Mouse (Mus musculus) regulatory T cell (primary cell): Measurements from ENCODE around the gene St6galnac6.

Experiments used
- in situ Hi-C: fragments of 300-600 bp; cut with MboI, MseI; formaldehyde crosslinking; loops from one replicate; pipeline ENCODE4 v1.15.1; 2025; ENCODE audit warnings: high pct_unique_total_duplicates

St6galnac6 gene

DNA sequence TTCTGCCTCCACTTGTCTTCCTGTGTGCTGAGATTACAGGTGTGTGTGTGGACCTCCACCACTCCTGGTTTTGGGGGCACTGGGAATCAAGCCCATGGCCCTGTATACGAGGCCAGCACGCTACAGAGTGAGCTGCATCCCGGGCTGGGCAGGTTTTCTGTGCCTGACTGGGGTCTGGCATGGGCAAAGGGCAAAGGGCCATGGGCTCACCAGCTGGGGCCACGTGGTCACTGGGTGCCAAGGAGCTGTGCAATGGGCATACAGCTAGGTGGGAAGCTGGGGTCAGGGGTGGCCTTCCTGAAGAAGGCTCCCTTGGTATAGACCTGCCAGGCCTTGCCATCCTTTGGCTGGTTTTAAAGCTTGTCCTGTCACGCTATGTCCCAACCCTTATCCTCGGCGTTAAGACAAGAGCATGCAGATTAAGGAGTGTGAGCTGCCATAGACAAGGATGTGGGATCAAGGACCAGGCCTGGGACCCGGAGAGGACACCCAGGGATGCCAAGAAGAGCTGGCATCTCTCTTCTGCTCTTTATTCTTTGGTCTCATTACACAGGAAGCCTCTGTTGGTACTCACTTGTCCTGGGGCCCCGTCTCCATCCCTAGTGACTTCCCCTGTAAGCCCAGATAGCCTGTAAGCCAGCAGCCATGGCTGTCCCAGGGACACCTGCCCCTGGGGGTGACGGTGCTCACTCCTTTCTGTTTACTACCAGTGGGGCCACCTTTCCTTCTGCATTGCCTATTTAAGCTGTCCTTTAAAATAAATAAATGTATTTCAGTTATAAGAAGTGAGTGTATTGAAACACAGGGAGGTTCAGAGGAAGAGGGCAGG is 35.0 kb downstream of the St6galnac6 start:
- in situ Hi-C loops, result loop anchor here (5.0 kb wide), 1 partner anchor 38 kb away; no protein-coding TSS in a partner anchor

DNA sequence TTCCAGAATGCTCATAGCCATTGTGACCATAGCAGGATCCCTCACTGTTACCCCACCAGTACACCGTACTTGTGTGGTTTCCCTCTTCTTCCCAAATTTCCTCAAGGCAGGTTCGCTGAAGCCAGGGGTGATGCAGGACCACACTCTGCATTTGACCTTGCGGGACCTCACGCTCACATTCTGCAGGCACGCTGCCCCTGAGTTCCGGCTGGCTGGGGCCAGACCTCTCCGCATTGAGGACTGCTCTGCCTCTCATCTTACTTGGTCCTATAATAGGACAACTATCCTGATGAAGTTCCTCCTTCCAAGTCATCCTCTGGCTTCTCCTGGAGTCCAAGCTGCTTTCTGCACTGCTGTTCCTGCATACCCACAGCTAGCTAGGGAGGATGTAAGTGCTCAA is 37.1 kb downstream of the St6galnac6 start:
- in situ Hi-C loops, result no loop called here

DNA sequence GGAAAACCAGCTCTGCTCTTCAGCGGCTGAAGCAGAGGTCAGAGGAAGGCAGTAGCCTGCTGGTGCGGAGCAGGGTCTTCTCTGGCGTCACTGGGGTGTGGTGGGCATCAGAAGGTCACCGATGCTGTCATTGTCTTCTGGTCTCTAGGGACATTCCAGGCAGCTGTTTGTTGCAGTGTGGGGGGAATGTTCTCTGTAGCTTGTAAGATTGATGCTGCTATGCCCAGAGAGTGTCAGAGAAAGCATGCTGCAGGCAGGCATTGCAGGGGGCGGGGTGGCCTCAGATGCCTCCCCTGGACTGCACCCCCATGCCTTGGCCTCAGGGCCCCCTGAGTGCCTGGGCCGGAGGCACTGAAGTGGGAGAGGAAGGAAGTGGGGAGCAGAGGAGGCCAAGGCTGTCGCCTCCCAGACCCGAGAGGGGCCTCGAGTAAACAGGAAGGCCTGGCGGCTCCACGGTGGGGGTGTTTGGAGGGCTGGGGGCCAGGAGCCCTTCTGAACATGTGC is 38.3 kb downstream of the St6galnac6 start:
- in situ Hi-C loops, result no loop called here

DNA sequence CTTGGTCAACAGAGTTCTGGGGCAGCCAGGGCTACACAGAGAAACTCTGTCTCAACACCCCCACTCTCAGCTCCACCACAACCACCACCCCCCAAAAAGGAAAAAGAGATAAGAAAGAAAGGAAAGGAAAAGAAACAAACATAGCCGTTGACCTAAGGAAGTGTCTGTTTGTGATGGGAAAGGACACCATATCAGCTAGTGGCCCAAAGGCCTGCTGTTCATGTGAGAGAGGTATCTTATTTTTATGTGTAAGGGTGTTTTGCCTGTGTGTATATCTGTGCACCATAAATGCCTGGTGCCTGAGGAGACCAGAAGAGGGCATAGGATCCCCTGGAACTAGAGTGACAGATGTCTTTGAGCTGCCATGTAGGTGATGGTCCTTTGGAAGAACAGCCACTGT is 40.1 kb downstream of the St6galnac6 start:
- in situ Hi-C loops, result no loop called here

DNA sequence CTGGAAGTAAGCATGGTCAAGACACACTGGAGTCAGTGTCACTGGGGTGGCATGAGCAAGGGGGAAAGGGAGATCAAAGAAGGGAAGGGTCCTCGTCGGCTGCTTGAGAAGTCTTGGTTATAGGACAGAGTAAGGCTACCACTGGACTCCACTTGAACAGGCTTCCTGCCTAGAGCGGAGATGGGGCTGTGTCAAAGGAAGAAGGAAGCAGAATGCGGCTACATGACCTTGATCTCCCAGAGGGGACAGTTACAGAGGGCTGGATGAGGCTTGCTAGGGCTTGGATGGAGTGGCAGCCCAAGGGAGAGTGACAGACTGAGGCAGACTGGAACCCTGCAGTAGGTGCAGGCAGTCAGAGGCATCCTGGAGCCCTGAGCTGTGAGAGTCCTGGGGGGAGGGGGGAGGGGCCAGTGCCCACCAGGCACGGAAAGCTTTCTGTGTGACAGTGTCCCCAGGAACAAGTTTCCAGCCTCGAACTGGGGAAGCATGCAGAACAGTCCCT is 41.1 kb downstream of the St6galnac6 start:
- in situ Hi-C loops, result no loop called here

DNA sequence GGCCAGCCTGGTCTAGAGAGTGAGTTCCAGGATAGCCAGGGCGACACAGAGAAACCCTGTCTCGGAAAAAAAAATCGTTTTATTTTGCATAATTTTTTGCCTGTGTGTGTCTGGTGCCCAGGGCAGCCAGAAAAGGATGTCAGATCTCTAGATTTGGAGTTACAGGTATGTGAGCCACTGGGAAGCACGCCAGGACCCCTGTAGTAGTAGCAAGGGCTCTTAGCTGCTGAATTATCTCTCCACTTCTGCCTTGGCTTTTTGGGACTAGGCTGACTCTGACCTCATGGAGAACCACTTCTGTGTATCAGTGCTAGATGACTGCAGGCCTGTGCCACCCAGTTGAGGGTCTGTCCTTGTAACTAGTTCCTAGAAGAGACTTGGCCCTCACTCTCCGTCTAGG is 42.3 kb downstream of the St6galnac6 start:
- in situ Hi-C loops, result no loop called here

DNA sequence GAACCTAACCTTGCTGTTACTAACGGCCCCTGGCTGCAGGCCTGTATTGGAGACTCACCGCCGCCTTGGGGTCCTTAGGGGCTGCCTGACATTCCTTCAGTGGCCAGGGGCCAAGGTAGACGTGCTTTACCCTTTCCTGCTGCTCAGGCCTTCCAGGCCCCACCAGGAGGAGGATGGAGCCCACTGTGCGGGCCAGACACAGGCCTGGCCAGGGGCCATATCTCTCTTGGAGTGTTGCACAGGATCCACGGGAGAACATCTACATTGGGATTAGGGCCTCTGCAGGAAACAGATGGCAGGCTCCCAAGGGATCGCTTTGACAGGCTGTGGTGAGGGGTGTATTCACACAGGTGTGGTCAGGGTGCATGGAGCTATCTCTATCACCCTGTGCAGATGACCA is 43.3 kb downstream of the St6galnac6 start:
- in situ Hi-C loops, result no loop called here

DNA sequence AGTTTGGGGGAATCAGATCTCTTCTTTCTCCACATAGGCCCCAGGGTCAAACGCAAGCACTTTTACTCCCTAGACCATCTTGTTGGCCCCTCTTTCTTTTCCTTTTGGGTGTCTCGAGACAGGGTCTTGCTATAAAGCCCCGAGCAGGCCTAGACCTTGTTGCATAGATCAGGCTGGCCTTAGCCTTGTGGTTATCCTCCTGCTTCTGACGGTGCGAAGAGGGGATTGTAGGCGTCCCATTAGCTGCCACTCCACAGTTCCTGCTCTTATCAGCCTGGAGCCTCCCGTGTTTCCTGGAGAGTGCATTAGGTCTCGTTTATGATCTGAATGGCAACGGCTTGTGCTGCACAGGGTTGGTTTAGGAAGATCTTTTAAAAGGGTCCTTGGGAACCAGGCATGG is 44.6 kb downstream of the St6galnac6 start:
- in situ Hi-C loops, result no loop called here

DNA sequence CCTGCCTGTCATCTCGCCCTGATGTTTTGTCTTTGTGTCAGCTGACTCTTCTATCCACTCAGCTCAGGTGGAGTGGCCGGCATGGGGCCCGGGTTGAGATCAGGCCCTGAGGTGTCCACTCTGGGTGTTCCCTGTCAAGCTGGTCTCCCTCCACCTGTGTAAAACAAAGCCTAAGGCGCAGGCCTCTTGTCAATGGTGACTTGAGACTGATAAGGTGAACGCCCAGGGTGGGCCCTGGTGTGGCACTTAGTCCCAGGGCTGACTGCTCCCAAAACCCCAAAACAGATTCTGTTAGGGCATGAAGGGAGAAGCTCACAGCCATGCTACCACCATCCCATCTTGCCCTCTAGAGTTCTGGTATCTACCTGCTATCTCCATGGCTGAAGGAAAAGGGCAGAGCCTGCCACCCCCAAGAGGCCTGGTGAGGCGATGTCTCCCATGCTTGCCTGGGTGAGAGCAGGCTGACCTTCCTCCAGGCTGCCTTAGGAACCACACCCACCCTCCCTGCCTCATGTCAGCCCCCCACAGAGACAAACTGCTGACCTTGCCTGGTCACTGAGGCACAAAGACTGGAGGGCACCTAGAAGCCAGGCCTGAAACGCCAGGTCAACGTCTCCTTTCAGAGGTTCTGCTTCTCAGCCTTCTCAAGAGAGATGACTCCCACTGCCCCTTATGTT is 45.4 kb downstream of the St6galnac6 start:
- in situ Hi-C loops, result no loop called here

DNA sequence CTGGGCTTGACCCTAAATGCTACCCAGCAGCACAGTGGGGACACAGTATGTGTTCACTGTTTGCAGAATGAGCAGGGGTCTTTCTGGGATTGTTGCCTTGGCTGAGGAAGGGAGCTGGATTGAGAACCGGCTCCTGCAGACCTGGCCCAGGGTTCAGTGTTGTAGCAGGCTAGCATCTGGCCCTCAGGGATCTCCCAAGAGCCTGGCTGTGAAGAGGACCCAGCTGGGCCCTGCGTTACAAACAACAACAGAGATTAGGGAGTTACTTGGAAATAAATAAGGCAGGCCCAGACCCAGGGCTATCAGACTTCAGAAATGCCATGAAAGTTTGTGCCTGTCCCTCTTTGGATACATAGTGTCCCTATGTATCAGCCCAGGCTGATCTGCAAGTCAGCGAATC is 46.1 kb downstream of the St6galnac6 start:
- in situ Hi-C loops, result no loop called here

DNA sequence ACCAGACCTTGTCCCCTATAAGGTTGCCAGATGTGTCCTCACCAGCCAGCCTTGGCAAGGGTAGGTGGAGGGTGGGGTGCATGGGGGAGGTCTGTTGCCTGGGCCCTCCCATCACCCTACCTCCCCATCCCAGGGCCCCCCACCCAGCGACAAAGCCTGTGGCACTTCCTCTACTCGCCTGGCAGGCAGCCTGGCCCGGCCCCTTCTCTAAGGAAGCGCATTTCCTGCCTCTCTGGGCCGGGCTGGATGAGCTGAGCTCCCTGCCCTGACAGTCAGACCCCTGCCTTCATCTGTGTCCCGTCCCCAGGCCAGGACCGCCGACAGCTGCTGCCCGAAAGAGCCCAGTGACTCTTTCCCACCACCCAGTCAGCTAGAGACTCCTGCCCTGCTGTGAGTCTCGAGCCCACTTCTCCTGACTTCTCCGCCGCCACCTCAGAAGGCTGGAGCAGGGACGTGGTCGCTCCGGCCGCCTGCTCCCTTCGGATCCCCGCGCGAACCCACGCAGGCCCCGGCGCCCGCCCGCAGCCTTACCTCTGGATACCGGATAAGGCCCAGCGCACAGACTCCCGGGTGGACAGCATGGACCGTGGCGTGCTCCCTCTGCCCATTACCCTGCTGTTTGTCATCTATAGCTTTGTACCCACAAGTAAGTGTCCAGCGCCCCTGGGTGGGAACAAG is 47.0 kb downstream of the St6galnac6 start, which contains the start of gene Eng:
Gene Eng, plus strand, starts transcription at position 217 of the 678 bp plus-strand sequence.
- in situ Hi-C loops, result no loop called here

DNA sequence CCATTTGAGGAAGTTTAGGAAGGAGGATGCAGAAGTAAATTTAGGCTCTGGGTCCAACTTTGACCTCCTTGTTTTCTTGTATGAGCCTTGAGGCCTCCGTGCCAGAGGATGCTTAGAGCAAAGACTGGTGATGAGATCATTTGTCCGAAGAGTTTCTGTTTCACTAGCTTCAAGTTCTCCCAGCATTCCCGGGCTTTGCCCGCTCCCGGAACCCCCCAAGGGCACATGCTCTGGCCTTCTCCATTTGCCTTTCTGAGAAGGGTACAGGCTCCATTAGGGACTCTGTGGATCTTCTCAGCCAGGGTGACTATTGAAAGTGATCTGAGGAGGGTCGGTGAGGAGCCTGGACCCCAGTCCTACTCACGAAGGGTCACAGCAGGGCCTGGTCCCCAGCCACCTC is 47.9 kb downstream of the St6galnac6 start:
- in situ Hi-C loops, result no loop called here

DNA sequence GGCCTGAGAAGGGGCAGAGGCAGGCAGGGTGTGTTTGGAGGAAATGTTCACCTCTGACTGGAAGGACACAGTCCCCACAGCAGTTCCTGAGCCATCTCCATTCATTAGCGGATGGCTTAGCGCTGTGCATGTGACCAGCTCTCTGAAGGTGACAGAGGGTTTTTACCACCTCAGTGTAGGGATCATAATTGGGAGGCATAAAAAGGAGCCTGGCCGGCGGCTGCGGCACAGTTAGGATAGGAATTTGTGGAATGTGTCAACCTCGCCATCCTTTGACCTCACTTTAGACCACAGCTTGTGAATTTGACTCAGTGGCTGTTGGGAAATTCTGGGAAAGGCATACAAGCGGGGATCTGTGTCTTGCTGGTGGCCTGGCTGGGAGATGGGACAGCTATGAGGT is 54.3 kb downstream of the St6galnac6 start:
- in situ Hi-C loops, result no loop called here

DNA sequence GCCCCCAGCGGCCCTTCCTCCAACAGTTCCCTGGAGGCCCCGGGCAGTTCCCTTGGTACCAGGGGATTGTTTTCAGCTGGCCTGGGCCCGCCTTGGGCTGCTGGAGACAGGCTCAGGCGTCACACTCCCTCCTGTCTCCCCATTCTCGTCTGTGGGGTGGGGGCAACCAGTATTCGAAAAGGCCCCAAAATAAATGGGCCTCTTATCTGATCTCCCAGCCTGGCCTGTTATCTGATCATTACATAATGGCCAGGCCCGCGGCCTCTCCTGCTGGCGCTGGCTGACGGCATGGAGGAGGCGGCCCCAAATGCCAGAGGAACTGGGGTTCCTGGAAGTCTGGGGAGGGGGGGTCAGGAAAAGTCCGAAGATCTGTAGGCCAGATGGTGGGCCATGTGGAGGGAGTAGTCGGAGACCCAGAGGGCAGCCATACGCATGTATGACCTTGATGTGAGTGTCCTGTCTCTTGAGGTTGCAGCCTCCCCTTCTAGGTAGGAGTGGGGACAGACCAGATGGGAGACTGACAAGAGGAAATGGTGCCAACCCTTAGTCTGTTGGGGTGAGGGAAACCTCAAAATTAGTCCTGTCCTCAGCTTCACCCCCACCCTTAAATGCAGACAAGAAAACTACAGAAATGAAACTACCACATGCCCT is 55.4 kb downstream of the St6galnac6 start:
- in situ Hi-C loops, result no loop called here

DNA sequence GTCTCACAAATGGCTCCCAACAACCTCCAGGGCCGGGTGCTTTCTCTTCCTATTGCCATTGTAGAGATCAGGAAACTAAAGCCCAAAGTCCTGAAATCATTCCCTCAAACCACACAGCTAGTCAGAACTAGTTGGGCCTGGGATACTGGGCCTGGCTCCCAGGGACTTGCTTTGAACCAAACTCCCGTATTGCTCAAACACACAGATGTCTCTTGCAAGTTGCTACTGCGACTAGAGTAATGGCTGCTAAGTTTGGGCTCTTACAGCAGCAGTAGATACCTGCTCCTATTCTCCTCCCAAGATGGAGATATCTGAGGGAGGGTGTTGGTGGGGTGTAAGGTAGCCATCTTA is 55.9 kb downstream of the St6galnac6 start:
- in situ Hi-C loops, result no loop called here

DNA sequence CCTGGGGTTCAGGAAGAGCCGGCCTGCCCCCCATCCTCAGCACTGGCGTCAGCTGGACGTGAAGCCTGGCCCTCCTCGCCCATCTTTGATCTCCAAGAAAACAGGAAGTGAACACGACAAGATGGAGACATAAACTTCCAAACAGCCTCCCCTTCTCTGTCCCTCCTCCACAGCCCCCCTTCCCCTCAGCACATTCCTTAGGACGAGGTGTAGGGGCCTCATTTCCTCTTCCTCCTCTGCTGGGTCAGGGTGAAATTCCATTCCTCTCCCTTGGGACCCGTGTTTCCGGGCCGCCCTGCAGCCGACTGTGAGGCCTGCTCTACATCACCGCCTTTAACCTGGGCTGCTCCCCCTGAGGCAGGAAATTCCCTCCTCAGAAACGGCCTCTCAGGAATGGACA is 56.3 kb downstream of the St6galnac6 start:
- in situ Hi-C loops, result no loop called here

DNA sequence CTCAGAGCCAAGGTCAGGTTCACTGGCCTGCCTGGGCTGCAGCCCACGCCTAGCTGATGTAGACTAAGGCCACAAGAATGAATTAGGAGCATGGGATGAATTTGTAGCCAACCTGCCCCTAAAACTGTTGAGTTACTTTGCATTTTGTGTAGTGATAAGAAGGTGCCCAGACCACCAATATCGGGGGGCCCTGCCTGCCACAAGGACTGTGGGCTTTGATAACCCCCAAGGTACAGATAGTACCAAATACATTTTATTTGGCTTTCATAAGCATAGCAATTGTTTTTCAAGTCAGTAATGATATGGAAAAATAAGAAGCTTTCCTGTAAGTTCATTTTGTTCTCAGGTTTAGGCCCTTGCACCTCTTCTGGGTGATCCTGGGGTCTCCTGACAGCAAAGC is 59.4 kb downstream of the St6galnac6 start:
- in situ Hi-C loops, result no loop called here

DNA sequence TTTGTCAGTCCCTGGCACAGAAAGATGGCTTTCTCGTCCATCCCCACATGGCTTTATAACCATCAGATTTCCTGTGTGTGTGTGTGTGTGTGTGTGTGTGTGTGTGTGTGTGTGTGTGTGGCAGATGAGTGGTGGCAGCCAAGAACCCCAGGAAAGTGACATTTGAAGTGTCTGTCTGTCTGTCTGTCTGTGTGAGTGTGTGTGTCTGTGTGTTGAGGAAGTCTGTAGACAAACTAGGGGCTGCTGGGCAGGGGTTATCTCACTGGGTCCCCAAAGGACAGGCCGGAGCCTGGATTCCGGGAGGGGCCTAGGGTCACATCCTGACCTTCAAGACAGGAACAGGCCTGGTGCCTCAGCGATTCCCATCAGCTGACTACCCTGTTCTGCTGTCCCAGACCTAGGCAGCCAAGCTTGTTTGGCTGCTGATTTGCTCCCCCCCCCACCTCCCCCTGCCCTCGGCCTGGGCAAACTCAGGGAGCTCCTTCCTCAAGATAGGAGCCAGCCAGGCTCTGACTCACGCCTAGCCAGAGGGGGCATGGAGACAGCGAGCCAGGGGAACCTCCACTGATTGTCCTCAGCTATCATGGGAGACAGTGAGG is 62.1 kb downstream of the St6galnac6 start:
- in situ Hi-C loops, result no loop called here

DNA sequence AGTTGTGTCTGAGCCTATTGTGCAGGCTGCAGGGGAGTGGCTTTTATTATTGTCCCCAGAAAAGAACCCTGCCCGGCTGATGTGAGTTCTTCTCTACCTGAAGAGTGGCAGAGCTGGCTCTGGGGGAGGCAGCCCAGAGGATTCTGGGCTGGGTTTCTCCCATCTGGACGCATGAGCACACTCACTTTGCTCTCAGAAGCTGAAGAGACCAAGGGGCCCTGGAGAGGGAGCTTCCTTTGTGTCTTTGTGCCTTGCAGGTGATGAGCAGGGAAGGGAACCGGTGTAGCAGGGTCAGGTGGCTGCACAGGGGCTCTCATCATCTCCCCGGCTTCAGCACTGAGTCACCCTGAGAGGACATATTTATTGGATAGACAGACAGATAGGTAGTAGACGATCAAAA is 62.8 kb downstream of the St6galnac6 start:
- in situ Hi-C loops, result no loop called here

DNA sequence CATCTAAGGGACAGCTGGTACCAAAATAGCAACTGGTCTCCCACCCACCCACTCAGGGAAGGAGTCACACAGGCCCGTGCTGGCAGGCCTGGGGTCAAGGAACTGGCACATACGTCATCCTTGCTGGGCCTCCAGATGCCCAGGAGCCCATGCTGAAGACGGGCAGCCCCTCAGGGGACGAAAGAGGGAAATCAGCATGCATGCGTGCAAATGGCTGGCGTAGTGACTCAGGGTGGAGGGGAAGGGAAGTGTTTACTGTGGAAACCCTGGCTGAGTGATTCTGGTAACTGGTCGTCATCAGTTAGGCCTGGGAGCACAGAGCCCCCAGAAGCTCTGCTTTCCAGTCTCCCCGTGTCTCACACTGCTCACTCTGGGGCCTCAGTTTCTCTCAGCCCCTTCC is 65.8 kb downstream of the St6galnac6 start:
- in situ Hi-C loops, result no loop called here

DNA sequence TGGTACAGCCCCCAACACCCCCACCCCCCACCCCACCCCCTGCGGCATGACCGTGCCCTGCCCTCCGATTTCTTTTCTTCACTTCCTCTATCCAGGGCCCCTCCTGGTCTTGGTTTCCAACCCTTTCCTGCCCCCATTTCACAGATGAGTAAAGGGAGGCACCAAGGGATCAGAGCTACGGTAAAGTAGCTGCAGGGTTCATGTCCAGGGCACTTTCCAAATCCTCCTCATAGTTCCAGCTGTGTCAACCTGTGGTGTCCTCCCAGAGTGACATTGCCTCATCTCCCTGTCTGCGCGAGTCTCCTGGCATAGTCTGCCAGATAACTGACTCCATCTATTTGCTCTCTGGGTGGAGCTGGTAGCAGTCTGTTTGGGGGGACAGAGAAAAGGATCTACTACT is 66.3 kb downstream of the St6galnac6 start:
- in situ Hi-C loops, result no loop called here
